Mouse (Mus musculus) inflammation-experienced regulatory T-cells, adult 16 weeks (primary cell): ENCODE data around the gene Mxd4. TPM values are rescaled to one million over a fixed set of nuclear protein-coding genes. Genes with fewer than 3 reads are reported as not detected.

Source experiments
- polyA plus RNA-seq: library from polyadenylated mRNA; unstranded; fragments of 100-300 nt; shearing (Covaris generic); gene quantifications from one replicate; pipeline ENCODE4 v1.2.1, GENCODE M21; 2017

Mxd4 gene
- polyA plus RNA-seq: 49.1 TPM

DNA sequence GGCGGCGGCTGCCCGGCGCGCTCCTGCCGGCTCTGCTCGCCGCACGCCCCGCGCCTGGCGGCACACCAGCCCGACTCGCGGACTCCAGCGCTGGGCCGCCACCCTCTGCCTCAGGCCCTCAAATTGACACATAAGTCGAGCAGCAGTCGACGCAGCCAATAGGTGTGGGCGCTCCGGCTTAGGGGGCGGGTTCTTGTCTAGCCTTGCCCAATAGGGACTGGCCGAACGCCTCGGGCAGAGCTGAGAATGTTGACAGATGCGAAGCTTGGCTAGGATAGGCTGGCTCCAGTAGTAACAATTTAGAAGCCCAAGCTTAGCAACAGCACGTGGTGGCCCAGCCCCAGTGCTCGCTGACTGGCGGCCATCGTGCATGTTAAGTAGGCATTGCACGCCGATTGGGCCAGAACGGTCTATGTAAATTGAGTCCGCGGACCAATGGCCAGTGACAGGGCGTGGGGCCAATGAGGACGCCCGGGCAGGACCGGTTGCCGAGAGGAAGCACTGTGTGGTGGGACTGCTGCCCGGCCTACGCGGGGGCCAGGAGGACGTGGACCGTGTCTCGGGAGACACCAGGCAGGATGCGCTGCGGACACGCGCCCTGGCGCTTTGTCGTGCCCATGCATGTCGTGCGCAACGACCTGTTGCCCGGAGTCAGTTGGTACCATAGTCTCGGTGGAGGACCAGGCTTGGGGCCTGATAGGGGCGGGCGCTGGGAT is at the start of gene Mxd4:
TSS of gene Mxd4 (minus strand) at position 120 of the 716 bp plus-strand sequence.

DNA sequence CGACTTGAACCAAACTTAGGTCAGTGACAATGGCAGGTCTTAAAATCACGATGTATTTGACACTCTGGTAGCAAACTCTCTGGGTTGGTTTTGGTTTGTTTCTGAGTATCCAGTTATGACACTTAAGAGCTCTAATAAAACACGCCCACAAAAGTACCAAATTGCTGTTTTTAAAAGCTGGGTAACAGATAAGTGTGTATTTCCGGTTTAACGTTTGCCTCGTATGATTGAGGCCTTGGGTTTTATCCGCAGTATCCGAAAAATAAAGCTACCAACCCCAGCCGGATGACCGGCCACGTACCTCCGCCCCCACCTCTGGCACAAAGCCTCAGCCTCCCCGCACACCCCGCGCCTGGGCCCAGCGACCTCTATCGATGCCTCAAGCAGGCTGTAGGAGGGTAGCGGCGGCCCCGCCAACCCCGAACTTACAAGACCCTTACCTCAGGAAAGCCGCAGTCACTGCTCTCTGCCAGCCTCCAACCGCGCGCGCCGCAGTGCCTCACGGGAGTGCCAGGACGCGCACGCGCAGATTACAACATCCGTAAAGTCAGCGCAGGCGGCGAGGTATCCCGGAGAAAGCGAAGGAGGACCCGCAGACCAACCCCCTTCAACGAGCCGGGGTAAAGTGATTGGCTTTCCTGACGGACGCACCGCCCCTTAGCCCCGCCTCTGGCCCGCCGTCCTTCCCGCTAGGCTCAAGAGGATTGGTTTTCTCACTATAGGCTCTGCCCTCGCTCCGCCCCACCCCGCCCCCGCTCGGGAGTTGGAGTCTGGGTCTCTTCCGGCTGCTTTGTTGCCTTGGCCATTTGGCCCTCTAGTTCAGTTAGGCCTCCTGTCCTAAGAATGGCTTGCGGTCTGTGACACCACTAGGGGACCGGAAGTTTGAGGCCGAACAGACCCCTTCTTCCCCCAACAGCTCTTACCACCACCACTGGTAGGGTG is 18.3 kb downstream of the Mxd4 start, which contains the start of the genes Poln and Haus3:
TSS of gene Poln (minus strand) at position 499 of the 942 bp plus-strand sequence.
TSS of gene Haus3 (minus strand) at position 578 of the 942 bp plus-strand sequence.

Other genes with a start within 250 kb of the Mxd4 start
- not detected for gene Gm1673, start 204.3 kb downstream of the Mxd4 start, polyA plus RNA-seq
- gene Nat8l, start 191.7 kb downstream of the Mxd4 start, polyA plus RNA-seq: not detected
- 0.80 TPM for gene Poln, start 18.3 kb downstream of the Mxd4 start, polyA plus RNA-seq
- gene Haus3, start 18.2 kb downstream of the Mxd4 start, polyA plus RNA-seq: 105 TPM
- gene Zfyve28, start 100.7 kb upstream of the Mxd4 start, polyA plus RNA-seq: 3.3 TPM
- not detected for gene Cfap99, start 100.9 kb upstream of the Mxd4 start, polyA plus RNA-seq
- 180 TPM for gene Rnf4, start 148.6 kb upstream of the Mxd4 start, polyA plus RNA-seq
- 7.0 TPM for gene Fam193a, start 182.2 kb upstream of the Mxd4 start, polyA plus RNA-seq